Mouse (Mus musculus) urinary bladder, adult 2 months (tissue): ENCODE measurements around the gene Kars. TPM values are rescaled to one million over a fixed set of nuclear protein-coding genes. Genes with fewer than 3 reads are reported as not detected.

Experiments used
- DNase-seq: peaks from one replicate; pipeline ENCODE4 v3.0.0; 2022; ENCODE audit warnings: low spot score
- polyA plus RNA-seq: library from polyadenylated mRNA; depleted of rRNA; stranded (reverse); fragments of >200 nt; gene quantifications from 2 replicates; pipeline ENCODE4 v1.2.3, GENCODE M21; 2012

The Kars gene
- polyA plus RNA-seq, 1 experiment: 65.4 TPM

GRCm38 (mm10) chr8:111982116-111982515, 29.0 kb downstream of the Kars start:
- DNase-seq: no peak

- DNase-seq: no peak
These were observed 33.0 kb downstream of the Kars start for GRCm38 (mm10) chr8:111978147-111978546.

GRCm38 (mm10) chr8:111976326-111976725, 34.8 kb downstream of the Kars start:
- no peak for DNase-seq

- DNase-seq: no peak
These were observed 35.4 kb downstream of the Kars start for GRCm38 (mm10) chr8:111975706-111976105.

- DNase-seq: no peak
These were observed 37.0 kb downstream of the Kars start for GRCm38 (mm10) chr8:111974138-111974537.

- no peak for DNase-seq
These were observed 42.1 kb downstream of the Kars start for GRCm38 (mm10) chr8:111968991-111969390.

GRCm38 (mm10) chr8:111968541-111968940, 42.6 kb downstream of the Kars start:
- DNase-seq: no peak

GRCm38 (mm10) chr8:111967246-111967870, 43.8 kb downstream of the Kars start:
- no peak for DNase-seq

- no peak for DNase-seq
These were observed 46.1 kb downstream of the Kars start for GRCm38 (mm10) chr8:111964849-111965561.

GRCm38 (mm10) chr8:111964351-111964750, 46.8 kb downstream of the Kars start:
- no peak for DNase-seq

- DNase-seq: no peak
These were observed 47.6 kb downstream of the Kars start for GRCm38 (mm10) chr8:111963546-111963945.

- no peak for DNase-seq
These were observed 48.0 kb downstream of the Kars start for GRCm38 (mm10) chr8:111963091-111963490.

- DNase-seq: no peak
These were observed 48.5 kb downstream of the Kars start for GRCm38 (mm10) chr8:111962589-111962988.

GRCm38 (mm10) chr8:111961330-111961729, 49.8 kb downstream of the Kars start:
- DNase-seq: no peak

- no peak for DNase-seq
These were observed 50.4 kb downstream of the Kars start for GRCm38 (mm10) chr8:111960591-111961321.

- DNase-seq: no peak
These were observed 53.9 kb downstream of the Kars start for GRCm38 (mm10) chr8:111957231-111957630.

- DNase-seq: no peak
These were observed 55.2 kb downstream of the Kars start for GRCm38 (mm10) chr8:111955879-111956278.

GRCm38 (mm10) chr8:111954844-111955594, 56.1 kb downstream of the Kars start:
- no peak for DNase-seq

- DNase-seq: no peak
These were observed 59.2 kb downstream of the Kars start for GRCm38 (mm10) chr8:111951936-111952335.

- no peak for DNase-seq
These were observed 59.8 kb downstream of the Kars start for GRCm38 (mm10) chr8:111951317-111951716.

- no peak for DNase-seq
These were observed 60.3 kb downstream of the Kars start for GRCm38 (mm10) chr8:111950846-111951245.

- no peak for DNase-seq
These were observed 63.2 kb downstream of the Kars start for GRCm38 (mm10) chr8:111947954-111948353.
